Mouse (Mus musculus): ENCODE data around the gene Kcnma1.

DNA sequence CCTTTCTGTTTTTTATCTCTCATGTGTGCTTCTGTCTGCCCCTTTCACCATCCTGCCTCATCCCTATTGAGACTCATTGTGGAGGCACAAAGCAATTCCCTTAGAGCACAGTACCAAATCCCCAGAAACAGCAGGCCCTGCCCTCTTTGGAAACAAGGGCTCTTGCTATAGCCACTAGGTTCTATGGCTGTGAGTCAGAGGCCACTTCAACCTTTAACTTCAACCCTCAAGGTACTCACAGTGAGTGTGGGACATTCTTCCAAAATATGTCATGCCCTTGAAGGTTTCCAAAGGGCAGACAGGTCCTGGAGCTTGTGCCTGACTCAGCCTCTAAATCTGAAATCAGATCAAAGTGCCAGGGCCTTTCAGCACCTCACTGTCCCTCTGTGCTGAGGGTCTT, 272.8 kb downstream of the Kcnma1 start:
- TF ChIP-seq CTCF (IDR thresholded peaks at IDR 0.05; ENCODE audit: control insufficient read depth, insufficient read depth, insufficient replicate concordance, low read depth, low read length) (no peak), POLR2A (IDR thresholded peaks at IDR 0.05; ENCODE audit: control insufficient read depth, low read depth, low read length) (no peak)

Measured in testis, adult 2 months (tissue).